Comparison of ENCODE assay signal across 9 mouse cellular contexts in the genomic region with DNA sequence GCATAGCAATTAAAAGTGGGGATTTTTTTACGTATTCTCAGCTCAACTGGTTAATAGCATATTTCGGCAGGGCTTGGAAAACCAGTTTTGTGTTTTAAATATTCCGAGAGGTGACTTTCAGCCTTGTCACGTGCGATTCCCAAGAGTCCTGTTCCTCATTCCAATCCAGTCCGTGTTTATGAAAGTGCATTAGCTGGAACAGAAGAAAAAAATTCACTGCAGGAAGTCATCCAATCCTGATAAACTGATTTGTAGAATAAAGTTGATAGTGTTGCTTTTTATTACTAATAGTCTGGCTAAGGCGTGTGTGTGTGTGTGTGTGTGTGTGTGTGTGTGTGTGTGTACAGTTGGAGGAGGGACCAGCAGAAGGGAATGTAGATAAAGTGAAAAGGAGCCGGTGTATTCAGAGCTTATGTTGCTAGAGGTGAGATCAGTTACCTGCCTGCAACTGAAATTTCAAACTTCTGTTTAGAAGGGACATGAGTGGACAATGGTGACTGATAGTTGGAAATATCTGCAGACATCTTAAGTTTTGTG. TPM values are rescaled to one million over a fixed set of nuclear protein-coding genes. Genes with fewer than 3 reads are reported as not detected.
DNase-seq lines count a peak whose midpoint lies in the region; ATAC-seq and TF ChIP-seq lines count a peak whose summit lies in the region.
"Had no signal": no experiment of that assay in that cellular context is flagged by ENCODE, and none has a peak within 500 bp of the region (broad histone marks: within the 10 kb centered on the region; RNA-seq: fewer than 3 reads in every experiment).

A gene (plus strand): TSS at position 392 of the 537 bp plus-strand sequence.

- no peak for DNase-seq in layer of hippocampus, adult 18-20 months (ENCODE audit: low spot score in 2 of 2)
- DNase-seq in layer of hippocampus, adult 11-12 months (ENCODE audit: low spot score): no peak
- DNase-seq in intestine, embryonic 14.5 days (ENCODE audit: low spot score): no peak
- DNase-seq in liver, embryonic 11.5 days (ENCODE audit: low spot score): no peak
- no peak for DNase-seq in cerebellum, postnatal 10 days
- no peak for DNase-seq in forebrain, embryonic 10.5 days (ENCODE audit: extremely low spot score, low spot score)

- no peaks in the 10 kb centered on the region for H3K27me3 ChIP-seq in intestine, embryonic 14.5 days (replicated peaks; ENCODE audit: control insufficient read depth, insufficient read depth, low read length)
- H3K27me3 ChIP-seq in liver, embryonic 11.5 days (replicated peaks; ENCODE audit: control insufficient read depth, insufficient read depth, low read length): no peaks in the 10 kb centered on the region
- peaks cover 52% of the 10 kb centered on the region for H3K27me3 ChIP-seq in forebrain, embryonic 10.5 days (ENCODE audit: poor library complexity, severe bottlenecking)

- no peak for TF ChIP-seq POLR2A in bone marrow macrophage, adult 2 months (IDR thresholded peaks at IDR 0.05; ENCODE audit: borderline replicate concordance, low read depth, low read length)

- peak within 1 kb of the TSS; percentile 20; the same call in 1 of the 2 replicates for H3K4me2 ChIP-seq in intestine, embryonic 14.5 days (ENCODE audit: low read length)
- peak within 1 kb of the TSS; percentile 29; the same call in 1 of the 2 replicates for H3K4me2 ChIP-seq in liver, embryonic 11.5 days

- H3K27ac ChIP-seq in bone marrow macrophage, adult 2 months (ENCODE audit: insufficient read depth, low read depth, low read length): no peak within 1 kb of the TSS
- no peak within 1 kb of the TSS for H3K27ac ChIP-seq in intestine, embryonic 14.5 days (ENCODE audit: low read depth)
- H3K27ac ChIP-seq in liver, embryonic 11.5 days (ENCODE audit: low read depth, low read length): peak within 1 kb of the TSS; percentile 43; the same call in 1 of the 2 replicates
- no peak within 1 kb of the TSS for H3K27ac ChIP-seq in forebrain, embryonic 10.5 days

- WGBS in intestine, embryonic 14.5 days: 60% methylated on average over 8 of the region's 8 CpGs
- WGBS in liver, embryonic 11.5 days: 68% methylated on average over 8 of the region's 8 CpGs
- WGBS in forebrain, embryonic 10.5 days: 90% methylated on average over 8 of the region's 8 CpGs

- H3K4me3 ChIP-seq in bone marrow macrophage, adult 2 months (ENCODE audit: insufficient read depth, low read length): no peak within 1 kb of the TSS
- peak within 1 kb of the TSS; percentile 27 for H3K4me3 ChIP-seq in intestine, embryonic 14.5 days (ENCODE audit: low read depth, low read length)
- 0 out of 2 replicates have a peak within 1 kb of the TSS, but pooled peaks have one; percentile 1 for H3K4me3 ChIP-seq in liver, embryonic 11.5 days (ENCODE audit: low read depth, low read length)
- H3K4me3 ChIP-seq in forebrain, embryonic 10.5 days: no peak within 1 kb of the TSS
- H3K4me3 ChIP-seq: myocyte had no signal

- H3K9ac ChIP-seq in intestine, embryonic 14.5 days (ENCODE audit: low read length): peak within 1 kb of the TSS; percentile 29; the same call in 1 of the 2 replicates
- H3K9ac ChIP-seq in liver, embryonic 11.5 days (ENCODE audit: low read depth, low read length): no peak within 1 kb of the TSS

- H3K36me3 ChIP-seq in intestine, embryonic 14.5 days (ENCODE audit: control insufficient read depth, insufficient read depth, low read length): no peaks in the 10 kb centered on the region
- no peaks in the 10 kb centered on the region for H3K36me3 ChIP-seq in liver, embryonic 11.5 days (ENCODE audit: control insufficient read depth, insufficient read depth, low read length)
- no peaks in the 10 kb centered on the region for H3K36me3 ChIP-seq in forebrain, embryonic 10.5 days (replicated peaks)

- H3K9me3 ChIP-seq in intestine, embryonic 14.5 days (ENCODE audit: control insufficient read depth, low read length): no peaks in the 10 kb centered on the region
- no peaks in the 10 kb centered on the region for H3K9me3 ChIP-seq in liver, embryonic 11.5 days (ENCODE audit: control insufficient read depth, low read length)
- no peaks in the 10 kb centered on the region for H3K9me3 ChIP-seq in forebrain, embryonic 10.5 days

- TF ChIP-seq CTCF in bone marrow macrophage, adult 2 months (IDR thresholded peaks at IDR 0.05; ENCODE audit: low read depth, low read length): no peak

- peak; percentile 86 for ATAC-seq in intestine, embryonic 14.5 days (replicated peaks; ENCODE audit: low FRiP score, low TSS enrichment, low read depth)
- ATAC-seq in liver, embryonic 11.5 days (replicated peaks; ENCODE audit: low FRiP score): 0 out of 2 replicates have a peak, but pooled peaks have one; percentile 57
- ATAC-seq in frontal cortex, adult (ENCODE audit: low TSS enrichment): no peak

- no peaks in the 10 kb centered on the region for H3K4me1 ChIP-seq in bone marrow macrophage, adult 2 months (ENCODE audit: control insufficient read depth, insufficient read depth, low read length)
- H3K4me1 ChIP-seq in intestine, embryonic 14.5 days (replicated peaks; ENCODE audit: control insufficient read depth, insufficient read depth, low read length): no peaks in the 10 kb centered on the region
- no peaks in the 10 kb centered on the region for H3K4me1 ChIP-seq in liver, embryonic 11.5 days (replicated peaks; ENCODE audit: control insufficient read depth, insufficient read depth, low read length)
- H3K4me1 ChIP-seq in forebrain, embryonic 10.5 days: no peaks in the 10 kb centered on the region

RNA-seq across cellular contexts. Expression of the gene that starts here (rescaled TPM):
- total RNA-seq in layer of hippocampus, adult 18-20 months (2021): 10 to 100 TPM; 28.3 to 34.4 TPM
- polyA plus RNA-seq in bone marrow macrophage, adult 2 months (2012; ENCODE audit: insufficient read depth, insufficient read length, missing spikeins): 96.4 and 98.2 TPM in 2 replicates
- 99.4 and 101 TPM in 2 replicates for polyA plus RNA-seq in intestine, embryonic 14.5 days (2014; fragmentation: Nextera tagmentation; extraction: Ambion mirVana)
- polyA plus RNA-seq in liver, embryonic 11.5 days (2014; fragmentation: Nextera tagmentation; extraction: Ambion mirVana): 52.9 and 57.4 TPM in 2 replicates
- 1.4 and 2.3 TPM in 2 replicates for polyA plus RNA-seq in forebrain, embryonic 10.5 days (2016; fragmentation: Nextera tagmentation; extraction: Ambion mirVana)

Comparison
In these comparisons a context has a peak if more than half of its experiments do, and no peak if none do; other contexts are left out.
1. RNA of the gene that starts here (polyA plus RNA-seq): 99.4 to 101 TPM in intestine, embryonic 14.5 days, 96.4 to 98.2 TPM in bone marrow macrophage, adult 2 months and 52.9 to 57.4 TPM in liver, embryonic 11.5 days; 1.4 to 2.3 TPM in forebrain, embryonic 10.5 days; every median in the first group is over 10 times any median in the second.
2. H3K4me3 ChIP-seq: peak in intestine, embryonic 14.5 days (single experiment) and liver, embryonic 11.5 days (single experiment); none in bone marrow macrophage, adult 2 months (single experiment) and forebrain, embryonic 10.5 days (single experiment).